Mouse (Mus musculus) heart, embryonic 13.5 days (tissue): ENCODE data around the gene AC109138.7. TPM values are rescaled to one million over a fixed set of nuclear protein-coding genes. Genes with fewer than 3 reads are reported as not detected.

ENCODE experiments used
- ATAC-seq: fragments of 200-750 bp; cut with Nextera tagmentation; 2 replicates; pipeline ENCODE4 v1.8.0; 2017; ENCODE audit warnings: moderate TSS enrichment; ENCODE audit not compliant: insufficient number of reproducible peaks, low FRiP score, low TSS enrichment; ENCODE audit errors: extremely low read depth
- H3K27ac ChIP-seq: fragments of 300-500 bp; sonication (generic); replicated peaks from 2 replicates; pipeline ENCODE4 v1.5.1; 2015; ENCODE audit warnings: moderate library complexity, mild to moderate bottlenecking, inconsistent platforms
- H3K27me3 ChIP-seq: fragments of 300-500 bp; sonication (generic); replicated peaks from 2 replicates; pipeline ENCODE4 v1.6.1; 2015; ENCODE audit warnings: mild to moderate bottlenecking, inconsistent platforms
- H3K36me3 ChIP-seq: fragments of 300-500 bp; sonication (generic); 2 replicates; pipeline ENCODE4 v1.6.1; 2015; ENCODE audit warnings: mild to moderate bottlenecking, inconsistent platforms
- H3K4me1 ChIP-seq: fragments of 300-500 bp; sonication (generic); 2 replicates; pipeline ENCODE4 v1.6.1; 2015; ENCODE audit warnings: inconsistent platforms
- H3K4me2 ChIP-seq: fragments of 300-500 bp; sonication (generic); 2 replicates; pipeline ENCODE4 v1.6.1; 2015; ENCODE audit warnings: inconsistent platforms, mild to moderate bottlenecking, moderate library complexity
- H3K4me3 ChIP-seq: fragments of 300-500 bp; sonication (generic); 2 replicates; pipeline ENCODE4 v1.5.1; 2015; ENCODE audit warnings: moderate library complexity, mild to moderate bottlenecking, inconsistent platforms
- H3K9ac ChIP-seq: fragments of 300-500 bp; sonication (generic); 2 replicates; pipeline ENCODE4 v1.6.1; 2015; ENCODE audit warnings: inconsistent platforms, mild to moderate bottlenecking, moderate library complexity
- H3K9me3 ChIP-seq: fragments of 300-500 bp; sonication (generic); 2 replicates; pipeline ENCODE4 v1.6.1; 2016; ENCODE audit warnings: inconsistent platforms
- WGBS: fragments of 180-500 bp; shearing (Covaris S2); methylation state at CpG from one replicate; pipeline ENCODE4 v1.1.7; 2015; ENCODE audit warnings: mixed read lengths; 5-methylcytosine and 5-hydroxymethylcytosine counted together
- polyA plus RNA-seq: library from polyadenylated mRNA; unstranded; fragments of >200 nt; fragmentation: Nextera tagmentation; extraction: Ambion mirVana; gene quantifications from 2 replicates; pipeline ENCODE4 v1.2.1, GENCODE M21; 2015

AC109138.7 gene
- polyA plus RNA-seq, 1 experiment from 2014 or later = not detected

GRCm38 (mm10) chr19:4257216-4257896 is 43.2 kb downstream of the AC109138.7 start:
- peak overlapping the region; percentile 84 for H3K9ac ChIP-seq
- H3K27ac ChIP-seq = no peak overlapping the region
- H3K4me3 ChIP-seq = peak overlapping the region; percentile 76
- ATAC-seq = peak; percentile 81
- H3K36me3 ChIP-seq = no peaks in the 10 kb centered on the region
- H3K9me3 ChIP-seq = no peaks in the 10 kb centered on the region
- 0 out of 2 replicates have a peak, but pooled peaks cover 3% of the 10 kb centered on the region for H3K27me3 ChIP-seq
- peak overlapping the region; percentile 97 for H3K4me2 ChIP-seq
- H3K4me1 ChIP-seq = peaks cover 16% of the 10 kb centered on the region
- WGBS = 2% methylated on average over 41 of the region's 41 CpGs

GRCm38 (mm10) chr19:4257897-4258252 is 43.7 kb downstream of the AC109138.7 start:
- no peak for ATAC-seq
- H3K4me1 ChIP-seq = peaks cover 16% of the 10 kb centered on the region
- 0 out of 2 replicates have a peak, but pooled peaks cover 3% of the 10 kb centered on the region for H3K27me3 ChIP-seq
- H3K9me3 ChIP-seq = no peaks in the 10 kb centered on the region
- peak overlapping the region; percentile 77 for H3K9ac ChIP-seq
- peak overlapping the region; percentile 97 for H3K4me2 ChIP-seq
- H3K4me3 ChIP-seq = peak overlapping the region; percentile 76
- 21% methylated on average over 12 of the region's 12 CpGs for WGBS
- no peaks in the 10 kb centered on the region for H3K36me3 ChIP-seq
- H3K27ac ChIP-seq = no peak overlapping the region

DNA sequence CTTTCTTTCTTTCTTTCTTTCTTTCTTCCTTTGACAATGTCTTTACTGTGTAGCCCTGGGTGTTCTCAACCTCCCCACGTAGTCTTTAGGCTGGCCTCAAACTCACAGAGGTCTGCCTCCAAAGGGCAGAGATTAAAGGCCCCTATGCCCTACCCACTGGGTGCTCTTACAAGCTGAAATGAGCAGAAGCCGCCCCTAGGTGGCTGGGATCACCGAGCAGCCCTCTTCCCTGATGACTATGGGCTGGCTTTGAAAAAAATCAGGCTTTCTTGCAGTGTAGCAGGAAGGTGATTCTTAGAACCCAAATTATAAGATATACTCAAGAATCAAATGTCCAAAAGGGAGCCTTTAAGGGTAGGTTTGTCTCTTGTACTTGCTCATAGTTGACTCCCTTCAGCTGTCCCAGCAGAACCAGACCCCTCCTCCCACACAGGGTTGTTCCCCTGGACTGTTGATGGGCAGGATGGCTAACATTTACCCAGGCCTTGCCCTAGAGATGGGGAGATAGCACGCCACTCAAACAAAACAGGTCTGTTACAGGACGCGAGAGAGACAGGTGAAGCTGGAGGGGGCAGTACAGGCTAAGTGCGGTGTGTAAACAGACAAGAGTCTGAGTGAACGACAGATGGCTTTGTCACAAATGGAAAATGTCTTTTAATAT is 47.0 kb downstream of the AC109138.7 start:
- WGBS = 58% methylated on average over 8 of the region's 8 CpGs
- no peak for ATAC-seq
- Histone ChIP-seq H3K9me3 (no peaks in the 10 kb centered on the region), H3K9ac (no peak overlapping the region), H3K27me3 (peaks cover 24% of the 10 kb centered on the region), H3K4me1 (peaks cover 9% of the 10 kb centered on the region), H3K36me3 (no peaks in the 10 kb centered on the region), H3K4me2 (no peak overlapping the region), H3K4me3 (no peak overlapping the region), H3K27ac (no peak overlapping the region)

DNA sequence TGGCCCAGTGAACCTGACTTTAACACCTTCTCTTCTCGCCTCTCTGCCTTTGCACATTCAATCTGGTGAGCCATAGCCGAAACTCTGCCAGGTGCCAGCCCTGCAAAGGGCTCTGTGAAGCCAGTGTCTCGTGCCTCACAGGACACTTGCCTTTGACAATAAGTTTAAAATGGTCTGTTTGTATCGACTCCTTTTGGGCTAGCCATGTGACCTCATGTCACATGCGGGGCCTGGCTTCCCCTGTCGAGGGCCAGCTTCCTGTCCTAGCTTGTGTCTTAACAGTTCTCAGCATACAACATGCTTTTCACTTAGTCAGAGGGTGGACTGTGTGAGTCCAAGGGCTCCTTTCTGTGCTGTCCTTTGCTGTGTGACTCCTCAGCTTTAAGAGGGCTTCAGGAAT is 48.6 kb downstream of the AC109138.7 start:
- no peak overlapping the region for H3K9ac ChIP-seq
- H3K36me3 ChIP-seq = no peaks in the 10 kb centered on the region
- H3K27ac ChIP-seq = no peak overlapping the region
- H3K27me3 ChIP-seq = peaks cover 35% of the 10 kb centered on the region
- peaks cover 5% of the 10 kb centered on the region; the same call in 1 of the 2 replicates for H3K4me1 ChIP-seq
- ATAC-seq = no peak
- no peak overlapping the region for H3K4me3 ChIP-seq
- H3K9me3 ChIP-seq = no peaks in the 10 kb centered on the region
- H3K4me2 ChIP-seq = no peak overlapping the region
- WGBS = 64% methylated on average over 6 of the region's 6 CpGs

DNA sequence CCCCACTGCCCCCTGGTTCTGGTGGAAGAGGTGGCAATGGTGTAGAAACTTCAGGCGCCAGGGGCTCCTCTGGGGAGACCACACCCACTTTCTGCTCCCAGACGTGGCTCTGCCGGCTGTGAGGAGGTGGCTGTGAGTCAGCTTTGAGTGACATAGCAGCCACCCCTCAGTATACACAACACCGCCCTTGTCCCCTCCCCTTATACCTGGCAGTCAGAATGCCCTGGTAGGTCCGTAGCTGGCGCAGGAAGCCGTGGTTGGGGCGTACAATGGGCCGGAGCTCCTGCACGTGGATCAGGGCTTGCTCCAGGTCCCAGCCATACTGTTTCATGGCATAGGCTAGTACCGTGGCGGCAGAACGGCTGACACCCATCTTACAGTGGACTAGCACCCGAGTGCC is 49.5 kb downstream of the AC109138.7 start:
- H3K4me1 ChIP-seq = peaks cover 9% of the 10 kb centered on the region
- no peaks in the 10 kb centered on the region for H3K36me3 ChIP-seq
- H3K9ac ChIP-seq = no peak overlapping the region
- no peak overlapping the region for H3K4me2 ChIP-seq
- H3K27ac ChIP-seq = no peak overlapping the region
- ATAC-seq = no peak
- no peak overlapping the region for H3K4me3 ChIP-seq
- no peaks in the 10 kb centered on the region for H3K9me3 ChIP-seq
- 64% methylated on average over 14 of the region's 14 CpGs for WGBS
- peaks cover 45% of the 10 kb centered on the region for H3K27me3 ChIP-seq

DNA sequence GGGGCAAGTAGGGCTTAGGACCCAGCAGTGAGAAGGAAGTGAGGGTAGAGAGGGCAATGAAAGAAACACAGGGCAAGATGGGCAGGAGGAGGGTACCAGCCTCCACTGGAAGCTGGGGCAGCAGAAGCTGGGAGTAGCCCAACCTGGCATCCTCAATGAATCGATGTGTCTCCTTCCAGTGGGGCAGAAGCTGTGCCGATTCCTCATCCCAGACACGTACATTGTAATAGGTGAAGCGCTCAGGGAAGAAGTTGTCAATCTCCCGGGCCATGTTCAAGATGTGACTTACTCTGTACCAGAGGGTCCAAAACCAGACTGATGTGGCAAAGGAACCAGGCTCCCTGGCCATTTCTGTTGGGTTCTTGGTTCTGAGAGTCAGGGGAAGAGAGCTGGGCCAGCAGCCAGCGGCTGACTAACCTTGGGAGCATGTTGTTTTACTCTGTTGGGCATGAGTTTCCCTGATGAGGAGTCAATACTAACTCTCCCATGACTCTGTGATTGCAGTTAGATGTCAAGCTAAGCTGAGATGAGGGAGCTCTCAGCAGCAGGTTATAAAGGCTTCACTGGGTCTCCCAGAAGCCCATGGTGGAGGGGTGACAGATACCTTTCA is 50.1 kb downstream of the AC109138.7 start:
- ATAC-seq = no peak
- H3K4me1 ChIP-seq = peaks cover 13% of the 10 kb centered on the region
- H3K9ac ChIP-seq = no peak overlapping the region
- H3K36me3 ChIP-seq = no peaks in the 10 kb centered on the region
- no peaks in the 10 kb centered on the region for H3K9me3 ChIP-seq
- H3K27me3 ChIP-seq = peaks cover 51% of the 10 kb centered on the region
- H3K4me2 ChIP-seq = no peak overlapping the region
- no peak overlapping the region for H3K4me3 ChIP-seq
- H3K27ac ChIP-seq = no peak overlapping the region
- WGBS = 89% methylated on average over 6 of the region's 6 CpGs

DNA sequence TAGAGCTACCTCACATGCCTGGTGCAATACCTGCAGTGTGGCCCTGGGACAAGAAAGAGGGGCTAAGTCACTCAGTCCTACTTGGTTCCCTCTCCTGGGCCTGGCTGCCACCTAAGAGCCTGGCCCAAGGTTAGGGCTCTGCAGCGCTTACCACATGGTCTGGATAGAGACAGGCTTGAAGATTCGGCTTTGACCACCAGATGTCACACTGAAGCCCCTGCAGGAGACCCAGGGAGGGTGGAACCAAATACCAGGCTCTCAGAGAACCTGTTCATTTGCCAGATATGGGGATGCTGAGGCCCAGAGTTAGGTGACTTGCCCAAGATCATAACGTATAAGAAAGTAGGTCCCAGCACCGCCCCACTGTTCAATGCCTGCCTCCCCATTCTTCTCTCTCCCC is 51.8 kb downstream of the AC109138.7 start:
- Histone ChIP-seq H3K4me1 (peaks cover 15% of the 10 kb centered on the region), H3K27me3 (peaks cover 67% of the 10 kb centered on the region), H3K9ac (no peak overlapping the region), H3K9me3 (no peaks in the 10 kb centered on the region), H3K27ac (no peak overlapping the region), H3K4me2 (no peak overlapping the region), H3K4me3 (no peak overlapping the region), H3K36me3 (no peaks in the 10 kb centered on the region)
- no peak for ATAC-seq
- 55% methylated on average over 4 of the region's 4 CpGs for WGBS

GRCm38 (mm10) chr19:4268566-4269361 is 54.6 kb downstream of the AC109138.7 start, which contains the start of gene Ssh3:
TSS of gene Ssh3 (minus strand) at chr19:4269180.
- WGBS = 7% methylated on average over 46 of the region's 46 CpGs
- Histone ChIP-seq H3K9ac (peak within 1 kb of the TSS; percentile 82), H3K27ac (no peak within 1 kb of the TSS), H3K4me3 (peak within 1 kb of the TSS; percentile 64), H3K9me3 (no peaks in the 10 kb centered on the region), H3K27me3 (peaks cover 63% of the 10 kb centered on the region), H3K4me1 (peaks cover 15% of the 10 kb centered on the region), H3K4me2 (peak within 1 kb of the TSS; percentile 82), H3K36me3 (no peaks in the 10 kb centered on the region)
- no peak for ATAC-seq

DNA sequence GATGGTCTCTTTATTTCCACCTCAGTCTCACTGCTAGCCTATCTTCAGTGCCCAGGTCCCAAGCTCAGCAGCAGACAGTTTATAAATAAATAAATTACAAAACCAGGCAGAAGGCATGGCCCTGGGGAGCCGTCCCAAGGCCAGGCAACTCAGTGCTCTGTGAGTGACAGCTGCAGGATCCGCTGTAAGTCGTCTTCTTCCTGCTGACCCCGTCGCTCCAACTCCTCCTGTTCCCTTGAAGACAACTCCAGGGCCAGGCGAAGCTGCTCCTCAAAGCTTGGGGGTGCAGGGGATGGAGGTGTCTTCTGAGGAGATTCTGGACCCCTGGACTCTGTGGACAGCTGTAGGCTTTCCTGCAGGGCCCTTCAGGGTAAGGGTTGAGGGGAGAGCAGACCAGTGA is 56.0 kb downstream of the AC109138.7 start:
- peaks cover 51% of the 10 kb centered on the region for H3K27me3 ChIP-seq
- no peak overlapping the region for H3K9ac ChIP-seq
- H3K36me3 ChIP-seq = no peaks in the 10 kb centered on the region
- H3K9me3 ChIP-seq = no peaks in the 10 kb centered on the region
- H3K4me2 ChIP-seq = no peak overlapping the region
- no peak overlapping the region for H3K4me3 ChIP-seq
- no peak for ATAC-seq
- peaks cover 15% of the 10 kb centered on the region for H3K4me1 ChIP-seq
- no peak overlapping the region for H3K27ac ChIP-seq
- 56% methylated on average over 6 of the region's 6 CpGs for WGBS

GRCm38 (mm10) chr19:4270972-4271371 is 56.8 kb downstream of the AC109138.7 start:
- Histone ChIP-seq H3K4me2 (no peak overlapping the region), H3K27me3 (peaks cover 49% of the 10 kb centered on the region), H3K4me1 (peaks cover 15% of the 10 kb centered on the region), H3K4me3 (no peak overlapping the region), H3K27ac (no peak overlapping the region), H3K36me3 (no peaks in the 10 kb centered on the region), H3K9me3 (peaks cover 4% of the 10 kb centered on the region; the same call in 1 of the 2 replicates), H3K9ac (no peak overlapping the region)
- no peak for ATAC-seq
- 90% methylated on average over 11 of the region's 11 CpGs for WGBS

- no peak for ATAC-seq
- Histone ChIP-seq H3K9ac (no peak overlapping the region), H3K27ac (no peak overlapping the region), H3K9me3 (peaks cover 5% of the 10 kb centered on the region; the same call in 1 of the 2 replicates), H3K36me3 (0 out of 2 replicates have a peak, but pooled peaks cover 3% of the 10 kb centered on the region), H3K27me3 (peaks cover 16% of the 10 kb centered on the region), H3K4me3 (no peak overlapping the region), H3K4me2 (no peak overlapping the region), H3K4me1 (peaks cover 13% of the 10 kb centered on the region; the same call in 1 of the 2 replicates)
- WGBS = 93% methylated on average over 1 of the region's 1 CpGs
Measured at GRCm38 (mm10) chr19:4279487-4279886, 65.3 kb downstream of the AC109138.7 start.
